Mouse (Mus musculus) layer of hippocampus, adult 2 months (tissue): ENCODE measurements at regions not wholly inside any gene's neighbourhood (a gene's known extent, or its start where the extent isn't known, plus 50 kb on each side); places are given as distances from the start of the nearest gene placed in this dataset.

Experiments used
- DNase-seq, 2 experiments: peaks; one replicate each; pipeline ENCODE4 v3.0.0; 2022; ENCODE audit warnings: low spot score in 2 of 2
- H3K27ac ChIP-seq: fragments of 200-600 bp; 2 replicates; pipeline ENCODE4 v1.8.1; 2022
- H3K4me3 ChIP-seq: fragments of 200-600 bp; 2 replicates; pipeline ENCODE4 v1.8.1; 2022; ENCODE audit warnings: mild to moderate bottlenecking
- CTCF ChIP-seq: fragments of 200-600 bp; conservative IDR thresholded peaks from 2 replicates; pipeline ENCODE4 v1.8.1; 2022; ENCODE audit warnings: antibody characterized with exemption, mild to moderate bottlenecking, moderate library complexity

DNA sequence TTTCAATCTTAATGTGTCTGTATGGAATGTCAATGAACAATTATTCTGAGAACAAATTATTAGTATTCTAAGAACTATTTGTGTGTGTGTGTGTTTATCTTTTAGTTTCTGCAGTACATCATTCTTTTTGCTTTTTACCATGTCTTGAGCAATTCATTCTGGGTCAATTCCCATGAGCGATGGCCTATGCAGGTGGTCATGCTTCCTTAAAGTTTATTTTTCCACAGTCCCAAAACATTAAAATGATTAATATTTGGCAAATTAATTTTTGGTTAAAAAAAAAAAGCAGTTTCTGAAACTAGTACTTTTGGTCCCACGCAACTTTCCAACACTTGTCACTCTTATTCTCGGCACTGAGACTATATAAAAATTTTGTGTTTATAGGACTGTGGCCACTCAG is 416.8 kb upstream of the Rgmb start:
- Histone ChIP-seq H3K27ac (no peak overlapping the region), H3K4me3 (no peak overlapping the region)
- no peak for TF ChIP-seq CTCF
- no peak for DNase-seq

- DNase-seq: no peak
- Histone ChIP-seq H3K27ac (no peak overlapping the region), H3K4me3 (no peak overlapping the region)
- peak; percentile 37 for TF ChIP-seq CTCF
Observed at GRCm38 (mm10) chr17:16221253-16221652, 390.4 kb upstream of the Rgmb start.

DNA sequence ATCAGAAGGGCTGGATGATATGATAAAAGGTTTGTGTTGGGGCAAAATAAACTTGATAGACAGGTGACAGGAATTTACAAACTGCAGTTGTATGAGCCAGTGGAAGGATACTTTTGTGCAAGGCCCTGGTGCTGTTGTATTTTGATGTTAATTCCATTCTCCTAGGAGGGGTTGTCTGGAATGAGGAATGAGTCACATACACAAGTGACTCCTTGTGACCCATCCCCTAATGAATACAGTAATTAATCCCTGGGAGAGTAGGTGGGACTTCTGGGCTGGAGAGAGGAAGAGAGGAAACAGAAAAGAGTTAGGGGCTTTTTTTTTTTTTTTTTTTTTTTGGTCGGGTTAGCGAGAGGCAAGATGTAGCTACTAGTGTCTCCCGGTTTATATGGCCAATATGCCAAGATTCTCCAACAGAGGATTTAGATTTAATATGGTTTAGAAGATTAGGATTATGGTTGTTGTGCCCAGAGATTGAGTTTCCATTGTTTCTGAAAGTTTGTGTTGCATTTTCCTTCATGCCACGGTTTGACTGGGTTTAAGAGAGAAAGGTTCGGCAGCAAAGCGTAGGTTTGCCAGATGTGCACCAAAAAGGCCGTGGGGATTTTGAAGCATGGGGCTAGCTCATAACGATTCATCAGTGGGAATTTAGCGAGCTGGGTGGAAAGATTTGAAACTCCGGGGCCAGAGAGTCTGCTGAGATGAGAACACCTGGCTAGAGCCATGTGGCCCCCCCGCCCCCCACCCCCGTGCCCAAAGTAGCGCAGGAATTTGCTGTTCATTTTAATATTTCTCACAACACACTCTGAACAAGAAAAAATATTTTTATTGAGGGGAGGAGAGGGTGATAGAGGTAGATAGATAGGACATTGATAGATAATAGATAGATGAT is 389.1 kb upstream of the Rgmb start:
- TF ChIP-seq CTCF: no peak
- no peak overlapping the region for H3K27ac ChIP-seq
- DNase-seq: no peak

DNA sequence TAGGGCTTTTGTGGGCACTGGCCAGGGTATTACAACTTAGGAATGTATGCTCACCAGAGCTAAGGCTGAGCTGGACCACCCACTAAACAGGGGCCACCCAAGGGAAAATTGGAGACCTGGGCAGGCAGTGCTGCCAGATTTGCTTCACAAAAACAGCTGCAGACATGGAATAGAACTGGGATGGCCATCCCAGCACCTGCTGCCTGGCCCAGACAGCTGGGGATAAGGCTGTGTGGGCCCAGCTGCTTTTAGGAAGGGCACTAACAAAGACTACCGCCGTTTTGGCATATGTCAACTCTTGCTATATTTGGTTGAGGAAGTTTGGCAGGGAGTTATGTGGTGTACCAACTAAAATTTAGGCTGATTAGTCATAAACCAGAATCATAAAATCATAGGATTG is 387.8 kb upstream of the Rgmb start:
- no peak for DNase-seq
- H3K27ac ChIP-seq: no peak overlapping the region
- H3K4me3 ChIP-seq: no peak overlapping the region
- no peak for TF ChIP-seq CTCF

More for the DNA sequence above, 389.1 kb upstream of the Rgmb start:
- no peak overlapping the region for H3K4me3 ChIP-seq

- no peak for TF ChIP-seq CTCF
- no peak overlapping the region for H3K27ac ChIP-seq
- H3K4me3 ChIP-seq: no peak overlapping the region
- no peak for DNase-seq
Observed at GRCm38 (mm10) chr17:16216796-16217195, 386.0 kb upstream of the Rgmb start.

DNA sequence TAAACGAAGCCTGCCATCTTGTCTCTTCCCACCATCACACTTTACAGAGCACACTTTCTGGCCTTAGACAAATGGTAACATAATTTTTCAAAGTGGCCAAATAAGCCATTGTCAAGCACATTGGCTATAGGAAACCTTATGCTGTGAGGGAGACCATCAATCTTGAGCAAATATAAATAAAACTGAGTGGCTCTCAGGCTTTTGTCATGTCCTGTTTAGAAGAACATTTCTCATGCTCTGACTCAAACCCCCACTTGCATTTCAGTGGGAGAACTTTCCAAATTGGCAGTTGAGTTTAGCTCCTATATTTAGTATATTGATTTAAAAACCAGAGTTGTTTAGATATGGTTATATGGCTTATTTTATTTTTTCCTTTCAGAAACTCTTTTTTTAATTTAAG is 362.8 kb upstream of the Rgmb start:
- no peak overlapping the region for H3K27ac ChIP-seq
- DNase-seq: no peak
- H3K4me3 ChIP-seq: no peak overlapping the region
- no peak for TF ChIP-seq CTCF

DNA sequence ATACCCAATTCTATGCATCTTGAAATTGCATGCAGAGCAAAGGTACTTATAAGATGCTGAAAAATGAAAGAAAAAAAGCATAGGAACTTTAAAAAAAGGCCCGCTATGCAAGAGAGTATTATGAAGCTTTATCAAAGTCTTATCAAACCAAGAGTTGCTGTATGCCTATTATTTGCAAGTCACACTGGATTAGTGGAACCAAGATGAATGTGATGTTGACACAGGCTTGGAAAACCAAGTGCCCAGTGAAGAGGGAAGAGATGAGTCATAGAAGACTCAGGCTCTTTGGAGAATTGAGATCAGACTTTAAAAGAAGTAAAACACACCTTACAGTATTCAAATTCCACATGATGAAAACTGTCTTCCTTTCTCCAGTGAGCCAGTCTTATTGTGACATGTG is 350.0 kb upstream of the Rgmb start:
- Histone ChIP-seq H3K27ac (no peak overlapping the region), H3K4me3 (no peak overlapping the region)
- DNase-seq: no peak
- TF ChIP-seq CTCF: no peak

GRCm38 (mm10) chr17:16178102-16178501 is 347.3 kb upstream of the Rgmb start:
- no peak overlapping the region for H3K4me3 ChIP-seq
- TF ChIP-seq CTCF: no peak
- no peak overlapping the region for H3K27ac ChIP-seq
- DNase-seq: no peak

DNA sequence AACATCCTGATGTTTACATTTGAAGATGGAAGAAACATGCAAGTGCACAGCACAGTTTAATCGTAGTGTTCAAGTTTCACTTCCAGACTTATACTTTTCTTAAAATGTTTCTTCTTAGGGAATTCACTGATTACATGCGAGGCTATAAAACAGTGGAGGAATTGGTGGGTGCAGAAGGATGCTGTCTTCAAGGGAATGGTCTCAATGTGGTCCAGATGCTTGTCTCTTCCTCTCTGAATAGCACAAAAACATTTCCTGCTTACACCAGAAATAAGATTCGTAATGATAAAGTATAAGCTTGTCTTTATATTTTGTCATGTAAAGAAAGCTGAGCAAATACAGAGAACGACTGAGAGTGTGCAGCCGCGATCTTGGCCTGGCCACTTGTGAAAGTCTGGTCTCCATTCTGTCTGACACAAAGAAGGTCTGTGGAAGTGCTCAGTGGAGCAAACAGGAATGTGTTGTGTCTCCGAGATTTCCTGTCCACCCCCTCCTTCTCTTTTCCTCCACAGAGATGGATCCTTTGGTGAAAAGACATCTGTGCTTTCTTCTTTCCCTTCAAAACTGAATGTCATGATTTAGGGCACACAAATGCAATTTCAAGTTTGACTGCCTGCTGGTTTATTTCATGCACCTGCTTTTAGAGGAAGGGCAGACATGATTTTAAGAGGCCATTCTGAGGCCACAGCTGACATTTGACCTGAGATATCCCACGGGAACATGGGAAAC is 346.1 kb upstream of the Rgmb start:
- H3K27ac ChIP-seq: no peak overlapping the region
- peak in 1 of 2 experiments; percentile 11 for DNase-seq
- no peak for TF ChIP-seq CTCF
- H3K4me3 ChIP-seq: no peak overlapping the region

DNA sequence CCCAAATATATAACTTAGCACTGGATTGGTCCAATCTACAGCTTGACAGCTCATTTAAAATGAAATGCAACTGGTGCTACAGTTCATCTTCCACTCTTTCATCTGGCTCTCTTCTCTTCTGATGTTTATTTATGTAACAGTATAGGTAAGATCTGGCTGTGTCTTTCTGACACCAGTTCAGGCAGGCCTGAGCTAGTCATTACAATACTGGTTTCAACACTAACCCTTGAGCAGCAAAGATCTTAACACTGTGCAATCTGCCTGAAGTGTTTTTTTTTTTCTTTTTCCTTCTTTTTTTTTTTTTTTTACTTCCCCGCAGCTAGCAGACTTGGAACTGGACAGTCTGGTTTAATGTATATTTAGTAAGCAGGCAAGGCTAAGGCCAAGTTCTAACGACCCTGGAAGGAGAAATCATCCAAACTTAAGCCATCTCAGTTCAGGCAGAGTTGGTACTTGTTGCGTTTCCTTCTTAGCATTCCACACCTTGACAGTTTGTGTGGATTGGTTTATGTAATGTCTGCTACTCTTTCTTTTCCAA is 342.8 kb upstream of the Rgmb start:
- no peak overlapping the region for H3K4me3 ChIP-seq
- TF ChIP-seq CTCF: no peak
- H3K27ac ChIP-seq: no peak overlapping the region
- DNase-seq: no peak

- DNase-seq: no peak
- peak; percentile 31 for TF ChIP-seq CTCF
- Histone ChIP-seq H3K4me3 (no peak overlapping the region), H3K27ac (no peak overlapping the region)
Observed at GRCm38 (mm10) chr17:16166731-16167130, 335.9 kb upstream of the Rgmb start.

DNA sequence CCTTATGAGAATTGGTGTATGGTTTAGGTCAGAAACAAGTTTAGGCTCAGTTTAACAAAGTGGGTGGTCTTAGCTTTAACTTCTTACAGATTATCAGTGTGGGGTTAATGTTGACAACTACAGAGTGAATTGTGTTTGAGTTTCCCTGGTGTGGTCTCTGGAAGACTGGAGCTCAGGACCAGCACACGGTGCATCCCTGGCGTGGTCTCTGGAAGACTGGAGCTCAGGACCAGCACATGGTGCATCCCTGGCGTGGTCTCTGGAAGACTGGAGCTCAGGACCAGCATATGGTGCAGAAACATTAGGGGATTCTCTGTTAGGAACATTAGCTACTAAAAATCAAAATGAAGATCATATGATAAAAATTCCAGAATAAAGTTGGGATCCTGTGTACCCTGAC is 327.3 kb upstream of the Rgmb start:
- Histone ChIP-seq H3K4me3 (no peak overlapping the region), H3K27ac (no peak overlapping the region)
- DNase-seq: no peak
- TF ChIP-seq CTCF: no peak

- H3K4me3 ChIP-seq: no peak overlapping the region
- no peak for TF ChIP-seq CTCF
- DNase-seq: no peak
- H3K27ac ChIP-seq: no peak overlapping the region
Observed at GRCm38 (mm10) chr17:16157711-16158110, 326.9 kb upstream of the Rgmb start.
